Mouse (Mus musculus) T-helper 1 cell (primary cell): ENCODE measurements around the gene Xpo5.

Experiments used
- in situ Hi-C: fragments of 300-600 bp; cut with MboI, MseI; formaldehyde crosslinking; loops from one replicate; pipeline ENCODE4 v1.15.1; 2025; ENCODE audit warnings: high pct_unique_total_duplicates

Xpo5 gene

DNA sequence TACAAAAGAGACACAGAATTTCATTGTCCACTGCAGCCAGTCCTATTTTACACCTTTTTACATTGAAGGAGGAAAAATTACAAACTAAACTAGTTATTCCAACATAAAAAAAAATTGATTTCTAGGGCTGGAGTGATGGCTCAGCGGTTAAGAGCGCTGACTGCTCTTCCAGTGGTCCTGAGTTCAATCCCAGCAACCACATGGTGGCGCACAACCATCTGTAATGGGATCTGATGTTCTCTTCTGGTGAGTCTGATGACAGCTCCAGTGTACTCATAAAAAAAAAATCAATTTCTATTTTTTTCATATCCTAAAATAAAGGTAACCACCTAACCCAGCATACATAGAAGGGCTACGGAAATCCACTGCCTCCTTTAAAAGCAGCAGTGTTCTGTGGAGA lies 20.3 kb upstream of the Xpo5 start:
- in situ Hi-C loops, result no loop called here

DNA sequence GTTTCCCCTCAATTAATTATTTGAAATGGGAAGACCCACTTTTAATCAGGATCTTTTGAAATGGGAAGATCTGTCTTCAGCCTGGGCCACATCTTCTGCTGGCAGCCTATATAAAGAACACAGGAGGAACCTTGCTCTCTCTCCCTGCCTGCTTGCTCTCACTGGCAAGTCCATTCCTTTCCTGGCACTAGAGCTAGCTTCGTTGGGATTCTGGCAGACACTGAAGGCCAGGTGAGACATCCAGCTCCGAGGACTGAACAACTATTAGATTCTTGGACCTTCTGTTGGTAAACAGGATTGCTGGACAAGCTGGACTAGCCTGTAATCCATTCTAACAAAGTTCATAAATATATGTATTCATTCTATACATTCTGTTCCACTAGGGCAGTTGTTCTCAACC lies 13.8 kb upstream of the Xpo5 start:
- in situ Hi-C loops, result no loop called here

DNA sequence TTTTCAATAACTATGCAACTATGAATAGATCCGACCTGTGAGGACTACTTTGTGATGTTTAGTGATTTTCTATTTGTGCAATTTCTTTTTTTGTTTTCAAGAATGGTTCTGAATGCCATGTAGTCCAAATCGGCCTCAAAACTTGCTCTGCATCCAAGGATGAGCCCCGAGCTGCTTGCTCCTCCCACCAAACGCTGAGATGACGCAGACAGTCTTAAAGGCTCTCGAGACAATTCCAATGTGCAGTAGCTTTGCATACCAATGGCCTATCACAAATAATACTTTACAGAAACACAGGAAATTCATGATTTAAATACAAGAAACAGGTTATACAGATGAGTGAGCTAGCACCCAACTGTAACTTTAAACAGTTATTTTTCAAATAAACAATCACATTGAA lies 1.4 kb upstream of the Xpo5 start:
- in situ Hi-C loops, result no loop called here

DNA sequence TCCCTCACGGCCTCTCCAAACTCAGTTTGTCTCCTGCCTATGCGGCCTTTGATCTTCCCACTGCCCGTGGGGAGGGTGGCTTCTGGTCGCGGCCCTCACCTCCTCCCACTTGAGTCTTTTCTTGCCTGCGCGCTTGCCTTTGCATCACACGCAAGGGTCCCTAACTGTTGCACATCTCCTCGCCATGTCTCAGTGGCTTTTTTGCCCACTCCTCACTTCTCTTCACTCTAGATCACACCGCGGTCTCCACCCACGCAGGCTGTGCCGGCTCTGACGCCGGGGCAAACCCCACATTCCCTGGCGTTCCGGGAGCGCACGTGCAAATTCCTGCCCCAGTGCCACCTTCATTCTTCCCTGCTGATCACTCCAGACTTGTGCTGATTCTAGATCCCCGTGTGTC lies 496 bp downstream of the Xpo5 start:
- in situ Hi-C loops, result no loop called here

DNA sequence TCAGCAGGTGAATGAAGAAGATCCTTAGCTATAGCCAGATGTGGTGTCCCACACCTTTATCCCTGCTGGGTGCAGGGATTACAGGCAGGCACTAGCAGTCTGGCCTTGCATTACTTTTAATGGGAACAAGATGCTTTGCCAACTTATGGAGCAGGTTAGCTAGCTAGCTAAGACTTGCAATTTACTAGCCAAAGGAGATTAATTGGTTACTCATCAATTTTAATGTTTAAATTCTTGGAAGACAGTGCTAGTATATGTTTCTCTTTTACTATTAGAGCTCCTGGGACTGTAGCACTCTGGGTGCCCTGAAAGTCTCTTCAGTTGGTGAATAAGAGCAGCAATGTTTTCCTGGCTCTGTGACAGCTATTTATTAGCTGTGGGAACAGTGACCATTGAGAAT lies 4.1 kb downstream of the Xpo5 start:
- in situ Hi-C loops, result no loop called here

DNA sequence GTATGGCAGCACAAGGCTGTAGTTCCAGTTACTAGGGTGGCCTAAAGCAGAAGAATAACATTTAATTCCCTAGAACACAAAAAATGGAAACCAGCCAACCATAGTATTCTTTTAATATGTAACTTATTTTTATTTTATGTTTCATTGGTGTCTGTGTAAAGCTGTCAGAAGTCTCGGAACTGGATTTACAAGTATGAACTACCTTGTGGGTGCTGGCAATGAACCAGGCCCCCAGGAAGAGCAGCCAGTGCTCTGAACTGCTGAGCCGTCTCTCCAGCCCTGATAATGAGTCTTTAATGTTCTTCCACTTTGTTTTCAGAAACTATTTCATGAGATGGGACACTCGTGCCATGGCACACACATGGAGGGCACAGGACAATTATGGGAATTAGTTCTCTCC lies 8.0 kb downstream of the Xpo5 start:
- in situ Hi-C loops, result loop anchor here (10.0 kb wide), 1 partner anchor 744 kb away; no protein-coding TSS in a partner anchor

DNA sequence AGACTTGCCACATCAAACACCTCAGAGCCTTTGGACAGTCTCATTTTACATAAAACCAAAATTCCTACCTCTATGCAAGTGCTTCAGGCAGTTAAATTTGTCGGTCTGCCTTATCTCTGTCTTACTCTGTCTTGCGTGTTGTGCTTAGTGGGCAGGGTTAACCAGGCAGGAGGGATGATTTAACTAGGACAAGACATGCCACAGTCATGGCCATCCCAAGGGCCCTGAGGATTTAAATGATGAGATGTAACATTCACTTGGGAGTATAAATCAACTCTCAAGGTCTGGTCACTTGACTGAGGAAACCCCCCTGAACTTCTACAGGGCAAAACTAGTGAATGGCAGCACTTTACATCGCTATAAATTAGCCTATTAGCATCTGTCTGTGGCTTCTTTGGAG lies 19.0 kb downstream of the Xpo5 start:
- in situ Hi-C loops, result no loop called here

DNA sequence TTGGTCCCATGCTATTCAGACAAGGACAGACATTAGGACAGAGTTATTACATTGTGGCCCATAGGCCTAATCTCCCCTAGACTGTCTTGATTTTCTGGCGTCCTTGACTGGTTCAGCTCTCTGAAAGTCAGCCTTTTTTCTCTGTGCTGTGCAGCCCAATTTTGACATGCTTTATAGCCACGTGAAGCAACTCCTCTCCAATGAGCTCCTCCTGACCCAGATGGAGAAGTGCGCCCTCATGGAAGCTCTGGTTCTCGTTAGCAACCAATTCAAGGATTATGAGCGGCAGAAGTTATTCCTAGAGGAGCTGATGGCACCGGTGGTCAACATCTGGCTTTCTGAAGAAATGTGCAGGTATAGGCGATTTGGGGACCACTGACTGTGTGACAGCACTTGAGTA lies 25.0 kb downstream of the Xpo5 start:
- in situ Hi-C loops, result no loop called here

DNA sequence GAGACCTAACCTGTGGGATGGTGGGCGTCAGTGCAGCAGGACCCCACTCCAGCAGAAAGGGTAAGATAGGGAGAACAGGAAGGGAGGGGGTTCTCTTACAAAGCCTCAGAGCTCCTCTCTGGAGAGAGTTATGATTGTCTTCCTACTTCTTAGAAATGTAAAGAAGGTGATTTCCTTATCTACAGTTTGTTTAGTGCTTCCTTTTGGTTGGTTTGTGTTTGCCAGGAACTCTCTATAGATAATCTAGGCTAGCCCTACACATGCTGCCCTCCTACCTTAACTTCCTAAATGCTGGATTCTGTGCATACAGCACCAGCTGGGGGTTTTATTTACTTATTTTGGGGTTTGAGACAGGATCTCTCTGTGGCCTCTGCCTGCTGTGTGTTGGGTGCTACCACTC lies 33.5 kb downstream of the Xpo5 start:
- in situ Hi-C loops, result no loop called here

DNA sequence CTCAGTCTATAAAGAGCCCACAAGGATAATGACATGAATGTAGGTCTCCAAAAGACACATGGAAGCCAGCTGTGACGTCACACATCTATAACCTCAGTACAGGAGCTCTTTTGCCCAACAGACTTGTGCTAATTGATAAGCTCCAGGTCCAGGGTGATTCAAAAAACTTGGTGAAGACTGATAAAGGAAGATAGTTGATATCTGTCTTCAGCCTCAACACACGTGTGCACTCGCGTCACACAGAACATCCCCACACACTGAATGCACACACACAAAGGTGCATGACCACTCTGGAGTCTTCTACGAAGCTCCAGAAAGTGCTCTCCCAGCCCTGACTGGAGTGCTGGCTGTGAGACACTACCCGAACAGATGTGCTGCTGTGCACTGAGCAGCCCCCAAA lies 34.5 kb downstream of the Xpo5 start:
- in situ Hi-C loops, result no loop called here

DNA sequence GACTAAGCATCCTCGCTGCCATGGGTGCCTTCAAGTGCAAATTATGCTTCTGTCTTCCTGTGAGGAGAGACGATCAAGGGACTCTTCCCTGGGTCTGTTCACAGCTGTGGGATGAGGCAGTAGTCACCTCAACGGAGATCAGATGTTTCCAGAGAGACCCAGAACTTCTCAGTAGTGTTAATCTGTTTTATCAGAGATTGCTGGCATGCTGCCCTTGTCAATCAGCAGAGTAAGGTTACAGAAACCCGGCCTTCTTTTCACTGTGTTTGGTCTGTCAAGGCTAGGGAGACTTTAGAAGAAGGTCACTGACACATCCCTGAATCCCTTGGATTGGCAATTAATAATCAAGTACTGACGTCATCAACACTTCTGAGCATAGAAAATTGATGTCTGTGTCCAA lies 34.9 kb downstream of the Xpo5 start:
- in situ Hi-C loops, result no loop called here

DNA sequence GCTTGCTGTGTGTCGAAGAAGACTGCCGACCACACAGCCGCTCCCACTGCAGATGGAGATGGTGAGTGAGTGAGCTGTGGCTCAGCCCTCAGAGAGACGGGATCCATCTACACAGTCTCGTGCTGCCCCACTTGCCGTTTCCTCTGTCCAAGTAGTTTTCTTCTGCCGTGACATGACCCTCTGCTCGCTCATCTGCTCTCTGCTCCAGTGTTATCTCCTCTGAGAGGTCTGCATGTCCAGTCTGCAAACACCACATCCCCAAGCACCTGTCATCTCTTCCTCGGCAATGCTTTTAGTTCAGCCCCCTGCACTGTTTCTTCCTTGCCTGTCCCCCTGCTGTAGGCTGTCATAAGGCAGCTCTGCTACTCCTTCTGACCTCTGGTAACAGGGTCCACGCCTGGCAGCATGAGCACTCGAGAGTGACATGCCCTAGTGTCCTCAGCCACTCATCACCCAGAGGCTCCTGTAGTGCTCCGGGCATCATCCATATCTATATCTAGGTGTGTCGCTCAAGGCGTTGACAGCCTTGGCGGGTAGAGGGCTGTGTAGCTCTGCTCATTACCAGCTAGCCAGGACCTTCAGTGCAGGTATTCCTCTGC lies 37.0 kb downstream of the Xpo5 start:
- in situ Hi-C loops, result no loop called here

DNA sequence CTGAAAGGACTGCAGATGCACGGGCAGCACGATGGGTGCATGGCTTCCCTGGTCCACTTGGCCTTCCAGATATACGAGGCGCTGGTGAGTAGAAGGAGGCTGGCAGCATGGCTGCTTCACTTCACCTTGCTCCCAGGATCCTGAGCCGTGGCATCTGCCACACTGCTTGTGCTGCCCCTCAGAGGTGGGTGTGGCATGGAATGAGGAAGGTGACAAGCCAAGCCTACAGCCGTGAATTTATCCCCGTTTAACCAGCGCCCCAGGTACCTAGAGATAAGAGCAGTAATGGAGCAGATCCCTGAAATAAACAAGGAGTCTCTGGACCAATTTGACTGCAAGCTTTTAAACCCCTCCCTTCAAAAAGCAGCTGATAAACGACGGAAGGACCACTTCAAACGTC lies 38.9 kb downstream of the Xpo5 start:
- in situ Hi-C loops, result no loop called here

DNA sequence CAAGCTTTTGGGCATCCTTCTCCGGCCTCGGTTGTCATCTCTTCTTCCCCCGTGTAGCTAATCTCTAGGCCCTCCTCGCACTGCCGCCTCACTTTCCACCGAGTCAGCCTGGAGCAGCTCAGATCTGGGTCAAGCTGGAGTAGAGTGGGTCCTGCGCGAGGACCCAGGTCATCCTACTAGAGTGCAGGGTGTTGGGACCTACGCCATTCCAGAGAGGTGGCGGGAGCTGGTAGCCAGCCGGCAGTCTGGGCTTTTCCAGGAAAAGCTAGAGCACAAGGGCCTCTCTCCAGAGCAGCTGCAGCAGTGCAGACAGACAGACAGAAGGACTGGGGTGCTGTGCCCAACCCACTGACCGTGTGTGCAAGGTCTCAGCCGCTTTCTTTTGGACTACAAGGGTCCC lies 39.7 kb downstream of the Xpo5 start:
- in situ Hi-C loops, result no loop called here

DNA sequence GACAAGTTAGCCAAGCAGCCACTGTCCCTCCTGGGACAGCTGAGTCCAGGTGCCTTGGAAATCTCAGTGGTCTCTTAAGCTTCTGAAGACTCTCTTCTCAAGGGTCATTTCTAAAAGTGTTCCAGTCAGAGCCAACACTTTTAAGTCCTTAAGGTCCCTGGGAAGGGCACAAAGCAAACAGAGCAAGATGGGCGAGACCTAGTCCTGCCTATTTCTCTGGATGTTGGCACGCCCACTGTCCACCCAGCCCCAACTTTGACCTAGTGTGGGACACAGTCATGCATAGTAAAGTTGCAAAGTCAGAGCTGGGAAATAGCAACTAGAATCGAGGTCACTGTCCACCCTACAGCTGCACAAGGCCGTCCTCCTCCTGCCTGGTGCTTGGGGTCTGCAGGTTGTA lies 40.4 kb downstream of the Xpo5 start:
- in situ Hi-C loops, result no loop called here

DNA sequence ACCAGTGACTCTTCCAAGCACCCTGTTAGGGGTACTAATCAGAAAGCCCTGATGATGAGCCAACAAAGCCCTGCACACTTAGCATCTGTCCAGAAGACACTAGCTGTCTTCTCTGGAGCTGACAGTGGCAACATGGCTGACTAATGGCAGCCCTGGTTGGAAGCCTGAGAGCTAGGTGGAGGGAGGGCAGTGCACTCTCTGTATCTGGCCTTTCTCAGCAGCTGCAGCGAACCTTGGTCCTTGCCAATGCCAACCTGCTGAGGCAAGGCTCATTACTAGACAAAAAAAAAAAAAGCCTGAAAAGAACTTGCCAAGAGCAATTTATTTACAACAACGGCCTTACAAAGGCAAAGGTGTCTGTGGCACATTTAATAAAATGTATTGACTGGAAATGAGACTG lies 41.0 kb downstream of the Xpo5 start:
- in situ Hi-C loops, result no loop called here

DNA sequence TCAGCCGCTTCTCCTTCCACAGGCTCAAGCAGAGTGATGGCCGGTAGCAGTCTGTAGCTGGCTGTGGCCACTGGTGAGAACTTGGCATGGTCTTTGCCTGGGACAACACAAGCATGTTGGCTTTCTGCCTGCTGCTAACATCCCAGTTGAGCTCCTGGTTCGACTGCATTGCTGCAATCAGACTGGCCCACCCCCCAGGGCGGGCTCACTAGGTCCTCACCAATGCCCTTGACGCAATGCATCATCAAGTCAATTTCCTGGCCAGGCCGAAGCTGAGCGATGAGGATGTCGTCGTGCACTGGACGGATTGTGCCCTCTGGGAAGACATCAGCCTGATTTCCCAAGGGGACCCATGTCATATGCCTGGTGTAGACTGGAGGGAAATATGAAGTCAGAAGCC lies 42.0 kb downstream of the Xpo5 start:
- in situ Hi-C loops, result no loop called here

DNA sequence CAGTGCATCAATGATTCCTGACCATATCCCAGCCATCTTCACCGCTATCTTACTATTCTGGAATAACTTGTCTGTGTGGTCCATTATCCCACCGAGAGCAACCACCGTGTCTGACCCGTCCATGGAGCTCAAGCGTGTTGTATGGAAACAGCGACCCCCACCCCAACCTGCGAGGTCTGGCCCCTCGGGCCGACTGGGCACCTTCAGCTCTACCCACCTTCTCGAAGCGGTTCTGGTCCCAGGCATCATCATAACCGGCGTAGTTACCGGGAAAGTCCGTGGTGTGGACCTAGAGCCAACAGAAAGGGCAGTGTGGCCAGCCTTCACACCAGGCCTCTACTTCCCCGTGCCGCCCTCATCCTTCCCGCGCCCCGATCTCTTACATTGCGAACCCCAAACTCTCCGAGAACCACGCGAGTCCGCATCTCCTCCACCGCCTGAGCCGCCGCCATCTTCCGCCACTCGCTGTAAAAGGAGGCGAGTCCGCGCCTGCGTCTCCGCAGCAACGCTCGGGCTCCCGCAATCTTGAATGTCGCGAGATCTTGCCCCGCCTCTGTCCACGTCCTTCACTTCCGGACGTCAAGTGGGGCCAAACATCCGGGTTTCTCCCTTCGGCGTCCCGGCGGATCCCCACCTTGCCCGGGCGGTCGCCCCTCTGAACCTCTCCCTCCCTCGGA lies 45.1 kb downstream of the Xpo5 start, which contains the start of the genes Polr1c and Yipf3:
Gene Polr1c, minus strand, starts transcription at position 543 of the 677 bp plus-strand sequence.
Gene Yipf3, plus strand, starts transcription at position 569 of the 677 bp plus-strand sequence.
- in situ Hi-C loops, result loop anchor here (5.0 kb wide), 1 partner anchor 80 kb away; no protein-coding TSS in a partner anchor

DNA sequence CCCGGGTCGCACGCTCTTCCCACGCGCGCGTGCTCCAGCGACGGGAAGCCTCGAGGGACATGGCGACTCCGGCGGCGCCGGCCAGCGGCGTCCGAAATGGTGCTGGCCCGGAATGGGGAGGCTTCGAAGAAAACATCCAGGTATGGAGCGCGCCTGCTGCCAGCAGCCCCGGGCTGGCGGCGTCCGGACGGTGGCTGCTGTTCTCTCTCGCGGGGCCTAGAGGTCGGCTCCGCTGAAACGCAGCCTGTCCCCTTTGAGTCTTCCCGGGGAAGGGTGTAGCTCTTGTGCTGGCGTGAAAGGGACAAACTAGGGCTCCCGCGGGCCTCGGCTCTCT lies 45.6 kb downstream of the Xpo5 start:
- in situ Hi-C loops, result loop anchor here (5.0 kb wide), 1 partner anchor 81 kb away; no protein-coding TSS in a partner anchor

DNA sequence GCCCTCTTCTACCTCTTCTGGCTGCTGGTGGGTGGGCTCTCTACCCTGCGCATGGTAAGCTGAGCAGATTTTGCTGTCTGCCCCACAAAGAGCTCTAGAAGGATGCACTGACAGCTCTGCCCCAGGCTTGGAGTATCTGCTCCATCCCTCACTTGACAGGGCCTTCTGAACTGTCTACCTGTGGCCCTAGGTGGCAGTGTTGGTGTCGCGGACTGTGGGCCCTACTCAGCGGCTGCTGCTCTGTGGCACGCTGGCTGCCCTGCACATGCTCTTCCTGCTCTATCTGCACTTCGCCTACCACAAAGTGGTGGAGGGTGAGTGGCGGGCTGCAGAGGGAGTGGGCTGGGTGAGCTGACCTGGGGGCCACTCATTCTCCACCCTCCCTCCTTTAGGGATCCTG lies 48.6 kb downstream of the Xpo5 start:
- in situ Hi-C loops, result no loop called here

DNA sequence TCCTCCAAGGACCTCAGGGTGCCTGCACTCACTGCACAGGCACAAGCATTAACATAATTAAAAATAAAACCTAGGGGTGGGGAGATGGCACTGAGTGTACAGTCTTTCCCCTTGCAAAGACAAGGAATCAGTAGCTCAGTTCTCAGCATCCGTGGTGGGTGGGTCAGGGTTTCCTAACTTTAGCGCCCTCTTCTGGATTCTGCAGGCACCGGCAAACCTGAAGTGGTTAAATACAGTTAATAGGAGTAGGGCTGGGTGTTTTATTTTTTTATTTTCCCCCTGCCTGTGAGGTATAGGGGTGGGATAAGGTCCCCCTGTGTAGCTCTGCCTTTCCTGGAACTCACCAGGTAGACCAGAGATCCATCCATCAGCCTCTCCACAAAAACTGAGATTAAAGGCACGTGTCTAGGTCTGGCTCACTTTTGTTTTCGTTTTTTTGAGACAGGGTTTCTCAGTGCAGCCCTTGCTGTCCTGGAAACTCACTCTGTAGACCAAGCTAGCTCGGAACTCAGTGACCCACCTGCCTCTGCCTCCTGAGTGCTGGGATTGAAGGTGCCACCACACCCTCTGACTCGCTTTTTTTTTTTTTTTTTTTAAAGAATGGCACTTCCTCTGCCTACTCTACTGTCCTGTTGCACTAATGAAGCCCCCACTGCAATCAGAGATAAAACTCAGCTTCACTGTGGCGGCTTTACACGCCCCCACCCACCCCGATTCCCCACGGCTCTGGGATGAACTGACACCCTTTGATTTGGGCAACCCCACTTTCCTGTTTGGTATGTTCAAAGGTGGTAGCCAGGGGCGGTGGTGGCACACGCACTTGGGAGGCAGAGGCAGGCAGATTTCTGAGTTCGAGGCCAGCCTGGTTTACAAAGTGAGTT lies 50.2 kb downstream of the Xpo5 start:
- in situ Hi-C loops, result no loop called here

DNA sequence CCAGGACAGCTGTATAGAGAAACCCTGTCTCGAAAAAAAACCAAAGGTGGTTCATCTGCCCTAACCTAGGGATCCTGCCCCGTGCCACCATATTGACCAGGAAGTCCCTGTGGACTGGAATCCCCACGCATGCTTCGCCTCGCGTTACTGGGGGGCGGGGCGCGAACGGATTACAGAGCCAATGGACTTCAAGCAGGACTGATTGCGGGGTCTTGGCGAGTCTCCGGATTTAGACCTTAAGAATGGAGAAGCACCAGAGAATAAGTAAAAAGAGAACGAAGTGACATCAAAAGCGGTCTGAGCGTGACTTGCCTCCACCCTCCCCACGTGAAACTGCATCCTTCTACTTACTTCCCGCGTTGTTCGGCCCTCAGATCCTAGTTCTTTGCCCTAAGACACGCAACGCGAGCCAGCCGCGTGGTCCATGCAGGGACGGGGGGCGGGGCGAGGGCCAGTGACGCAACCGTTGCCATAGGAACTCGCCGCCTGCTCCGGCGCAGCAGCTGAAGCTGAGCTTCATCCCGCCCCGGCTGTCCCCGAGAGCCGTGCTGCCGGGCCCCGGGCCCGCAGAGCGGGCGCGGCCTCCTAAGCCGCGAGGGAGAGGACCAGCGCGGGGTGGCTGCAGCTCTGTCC lies 51.0 kb downstream of the Xpo5 start, which contains the start of gene Lrrc73:
Gene Lrrc73, plus strand, starts transcription at position 80 of the 633 bp plus-strand sequence.
- in situ Hi-C loops, result no loop called here
